Mouse (Mus musculus): Measurements from ENCODE around the gene Olfr921.

Gene Olfr921

GRCm38 (mm10) chr9:38772768-38773167 is at the start of gene Olfr921:
TSS of gene Olfr921 (plus strand) at chr9:38773068.
- DNase-seq = no peak

- DNase-seq = no peak
These were observed 48.8 kb upstream of the Olfr921 start for GRCm38 (mm10) chr9:38724044-38724443.

- DNase-seq = no peak
These were observed 44.6 kb upstream of the Olfr921 start for GRCm38 (mm10) chr9:38728218-38728617.

- no peak for DNase-seq
These were observed 31.5 kb upstream of the Olfr921 start for GRCm38 (mm10) chr9:38741408-38741807.

GRCm38 (mm10) chr9:38744619-38745315 is 28.1 kb upstream of the Olfr921 start:
- no peak for DNase-seq

- DNase-seq = no peak
These were observed 20.9 kb upstream of the Olfr921 start, which contains the start of gene Olfr920 for GRCm38 (mm10) chr9:38751999-38752398. TSS of gene Olfr920 (plus strand) at chr9:38752299.

- DNase-seq = no peak
These were observed 19.8 kb downstream of the Olfr921 start for GRCm38 (mm10) chr9:38792689-38793088.

GRCm38 (mm10) chr9:38805696-38806095 is 32.8 kb downstream of the Olfr921 start:
- DNase-seq = no peak

- DNase-seq = no peak
These were observed 41.4 kb downstream of the Olfr921 start, which contains the start of gene Olfr922 for GRCm38 (mm10) chr9:38814314-38814713. TSS of gene Olfr922 (plus strand) at chr9:38814614.

- no peak for DNase-seq
These were observed 42.7 kb downstream of the Olfr921 start for GRCm38 (mm10) chr9:38815458-38815986.

GRCm38 (mm10) chr9:38826245-38826644 is 53.4 kb downstream of the Olfr921 start, which contains the start of gene Olfr923:
TSS of gene Olfr923 (plus strand) at chr9:38826545.
- DNase-seq = no peak

All from cerebellum, adult 11 months (tissue).